Mouse (Mus musculus): ENCODE results near the gene Ppp3ca. TPM values are rescaled to one million over a fixed set of nuclear protein-coding genes. Genes with fewer than 3 reads are reported as not detected.

The Ppp3ca gene
- total and polyA plus RNA-seq, 3 experiments = 63.4 to 143 (median 130) TPM

GRCm38 (mm10) chr3:136749951-136750350 is 80.0 kb downstream of the Ppp3ca start:
- Histone ChIP-seq H3K27ac (ENCODE audit: insufficient read depth, low read depth) (no peak overlapping the region), H3K79me2 (replicated peaks; ENCODE audit: control insufficient read depth, extremely low read depth, insufficient read depth, poor library complexity, severe bottlenecking) (peaks cover 58% of the 10 kb centered on the region), H3K4me1 (ENCODE audit: control insufficient read depth in 1 of 2, insufficient read depth in 2 of 2) (peaks cover 23 to 81% of the 10 kb centered on the region in 2 experiments), H3K4me2 (ENCODE audit: insufficient read depth, low read depth, poor library complexity, severe bottlenecking) (no peak overlapping the region), H3K4me3 (replicated peaks in 1 of 3; ENCODE audit: low read depth in 2 of 3, low read length in 2 of 3, poor library complexity in 1 of 3) (no peak overlapping the region), H3K9me3 (replicated peaks; ENCODE audit: low read length) (no peaks in the 10 kb centered on the region), H3K36me3 (replicated peaks in 1 of 2; ENCODE audit: control insufficient read depth in 1 of 2, insufficient read depth in 1 of 2, low read length in 1 of 2) (peaks cover 0 to 9% of the 10 kb centered on the region in 2 experiments), H3K9ac (ENCODE audit: insufficient read depth, low read depth) (no peak overlapping the region), H3K27me3 (replicated peaks) (no peaks in the 10 kb centered on the region)
- dilution Hi-C loops (cut with MboI; ENCODE audit: extremely low pct_ligation_motif_present, extremely low pct_unique_long_range_greater_than_20kb, low sequenced_read_pairs) (no loop called here), in situ Hi-C loops (cut with MboI; ENCODE audit: low pct_ligation_motif_present, low pct_unique_long_range_greater_than_20kb, low sequenced_read_pairs) (no loop called here)
- TF ChIP-seq CHD2 (IDR thresholded peaks at IDR 0.05; ENCODE audit: low read length) = no peak
- TF ChIP-seq BHLHE40 (IDR thresholded peaks at IDR 0.05; ENCODE audit: low read depth, low read length) = no peak
- no peak for TF ChIP-seq TCF12 (IDR thresholded peaks at IDR 0.05; ENCODE audit: low read depth, low read length)
- no peak for TF ChIP-seq JUND (conservative IDR thresholded peaks at IDR 0.05; ENCODE audit: low read depth, low read length)
- no peak for DNase-seq (ENCODE audit: extremely low read depth)

DNA sequence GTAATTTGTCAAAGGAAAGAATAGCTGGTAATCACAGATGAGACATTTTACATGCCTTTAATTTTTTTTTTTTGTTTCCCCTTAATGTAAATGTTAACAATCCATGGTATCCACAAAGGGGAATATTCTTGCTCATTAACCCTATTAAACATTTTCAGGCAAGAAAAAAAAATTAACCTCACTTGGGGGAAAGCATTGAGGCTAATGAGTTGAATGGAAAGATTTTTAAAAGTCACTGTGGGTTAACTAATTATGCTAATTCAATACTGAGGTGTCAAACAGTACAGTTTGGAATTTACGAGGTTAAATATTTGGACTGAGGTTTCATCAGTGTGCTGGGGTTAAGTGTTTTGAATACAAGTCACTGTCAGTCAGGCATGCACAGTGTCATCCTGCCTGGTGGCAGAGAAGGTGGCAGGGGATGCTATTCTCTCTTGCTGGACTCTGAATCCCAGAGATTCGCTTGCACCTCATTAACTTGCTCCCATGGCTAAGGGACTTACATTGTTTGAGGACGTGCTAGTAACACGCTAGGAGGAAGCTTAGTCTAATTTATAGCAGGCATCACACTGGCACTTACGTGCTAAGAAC is 82.3 kb downstream of the Ppp3ca start:
- 0 out of 2 replicates have a peak overlapping the region, but pooled peaks have one; percentile 4 for H3K4me2 ChIP-seq (ENCODE audit: insufficient read depth, low read depth, poor library complexity, severe bottlenecking)
- dilution Hi-C loops (cut with MboI; ENCODE audit: extremely low pct_ligation_motif_present, extremely low pct_unique_long_range_greater_than_20kb, low sequenced_read_pairs) = no loop called here
- peak overlapping the region; percentile 26 for H3K27ac ChIP-seq (ENCODE audit: insufficient read depth, low read depth)
- H3K36me3 ChIP-seq (replicated peaks in 1 of 2; ENCODE audit: control insufficient read depth in 1 of 2, insufficient read depth in 1 of 2, low read length in 1 of 2) = peaks cover 0 to 9% of the 10 kb centered on the region in 2 experiments
- no peak overlapping the region for H3K9ac ChIP-seq (ENCODE audit: insufficient read depth, low read depth)
- peaks cover 40% of the 10 kb centered on the region for H3K79me2 ChIP-seq (replicated peaks; ENCODE audit: control insufficient read depth, extremely low read depth, insufficient read depth, poor library complexity, severe bottlenecking)
- peaks cover 18 to 81% of the 10 kb centered on the region in 2 experiments for H3K4me1 ChIP-seq (ENCODE audit: control insufficient read depth in 1 of 2, insufficient read depth in 2 of 2)
- in situ Hi-C loops (cut with MboI; ENCODE audit: low pct_ligation_motif_present, low pct_unique_long_range_greater_than_20kb, low sequenced_read_pairs) = no loop called here
- H3K27me3 ChIP-seq (replicated peaks) = no peaks in the 10 kb centered on the region
- DNase-seq (ENCODE audit: extremely low read depth) = peak; percentile 58
- no peaks in the 10 kb centered on the region for H3K9me3 ChIP-seq (replicated peaks; ENCODE audit: low read length)
- no peak overlapping the region for H3K4me3 ChIP-seq (replicated peaks in 1 of 3; ENCODE audit: low read depth in 2 of 3, low read length in 2 of 3, poor library complexity in 1 of 3)
- TF ChIP-seq ZC3H11A (IDR thresholded peaks at IDR 0.05; ENCODE audit: low read depth, low read length) (no peak), MEF2A (IDR thresholded peaks at IDR 0.05; ENCODE audit: borderline replicate concordance, low read depth, low read length) (no peak), POLR2AphosphoS2 (IDR thresholded peaks at IDR 0.05; ENCODE audit: low read depth, low read length) (no peak), MAFK (IDR thresholded peaks at IDR 0.05; ENCODE audit: insufficient replicate concordance, low read length) (no peak), TCF12 (IDR thresholded peaks at IDR 0.05; ENCODE audit: low read depth, low read length) (no peak), ZNF384 (IDR thresholded peaks at IDR 0.05; ENCODE audit: low read depth, low read length) (peak; percentile 84), POLR2A (IDR thresholded peaks at IDR 0.05; ENCODE audit: low read depth, low read length) (no peak), IRF4 (IDR thresholded peaks at IDR 0.05; ENCODE audit: low read depth, low read length) (0 out of 2 replicates have a peak, but pooled peaks have one; percentile 10), ZMIZ1 (IDR thresholded peaks at IDR 0.05; ENCODE audit: low read depth, low read length) (no peak), NELFE (IDR thresholded peaks at IDR 0.05; ENCODE audit: low read depth, low read length) (no peak), RAD21 (IDR thresholded peaks at IDR 0.05; ENCODE audit: low read depth, low read length) (no peak; the same call in 1 of the 2 replicates), E2F4 (IDR thresholded peaks at IDR 0.05; ENCODE audit: insufficient replicate concordance, low read depth, low read length) (no peak), HCFC1 (IDR thresholded peaks at IDR 0.05; ENCODE audit: low read depth, low read length) (no peak), MYC (IDR thresholded peaks at IDR 0.05; ENCODE audit: low read depth, low read length) (no peak), UBTF (IDR thresholded peaks at IDR 0.05; ENCODE audit: low read depth, low read length) (no peak), KAT2A (IDR thresholded peaks at IDR 0.05; ENCODE audit: insufficient replicate concordance, low read length) (no peak), JUND (conservative IDR thresholded peaks at IDR 0.05; ENCODE audit: low read depth, low read length) (peak; percentile 42; the same call in 1 of the 2 replicates), RCOR1 (conservative IDR thresholded peaks at IDR 0.05; ENCODE audit: low read depth, low read length) (no peak), GABPA (IDR thresholded peaks at IDR 0.05; ENCODE audit: insufficient replicate concordance, low read depth, low read length) (no peak), EP300 (IDR thresholded peaks at IDR 0.05; ENCODE audit: low read length) (peak; percentile 18; the same call in 1 of the 2 replicates), MAZ (IDR thresholded peaks at IDR 0.05; ENCODE audit: low read depth, low read length) (no peak), BHLHE40 (IDR thresholded peaks at IDR 0.05; ENCODE audit: low read depth, low read length) (peak; percentile 73), MXI1 (IDR thresholded peaks at IDR 0.05; ENCODE audit: low read depth, low read length) (0 out of 2 replicates have a peak, but pooled peaks have one; percentile 13), TBP (conservative IDR thresholded peaks at IDR 0.05; ENCODE audit: low read depth, low read length) (no peak), CHD2 (IDR thresholded peaks at IDR 0.05; ENCODE audit: low read length) (no peak), NRF1 (IDR thresholded peaks at IDR 0.05; ENCODE audit: low read depth, low read length) (no peak), USF2 (conservative IDR thresholded peaks at IDR 0.05; ENCODE audit: low read depth, low read length) (no peak), SMC3 (IDR thresholded peaks at IDR 0.05; ENCODE audit: low read depth, low read length) (no peak), CTCF (conservative IDR thresholded peaks at IDR 0.05 in 1 of 2, IDR thresholded peaks at IDR 0.05 in 1 of 2; ENCODE audit: low read depth in 2 of 2, low read length in 2 of 2) (no peak), JUN (IDR thresholded peaks at IDR 0.05; ENCODE audit: insufficient read depth, low read depth, low read length) (no peak), ELF1 (IDR thresholded peaks at IDR 0.05; ENCODE audit: low read depth, low read length) (no peak), SIN3A (IDR thresholded peaks at IDR 0.05; ENCODE audit: low read length) (no peak)

Data from CH12.LX (cell line).